Mouse (Mus musculus): Measurements from ENCODE around the gene Cd2bp2. TPM values are rescaled to one million over a fixed set of nuclear protein-coding genes. Genes with fewer than 3 reads are reported as not detected.

Cd2bp2 gene
- total and polyA plus RNA-seq, 3 experiments = 56.7 to 64.8 TPM; not detected in 1

- TF ChIP-seq ZKSCAN1 (IDR thresholded peaks at IDR 0.05; ENCODE audit: low read depth, low read length) (no peak), RAD21 (IDR thresholded peaks at IDR 0.05; ENCODE audit: low read depth, low read length) (peak; percentile 74), CHD2 (IDR thresholded peaks at IDR 0.05; ENCODE audit: low read length) (no peak)
These were observed 10.2 kb downstream of the Cd2bp2 start (continued) for GRCm38 (mm10) chr7:127185601-127186000.

DNA sequence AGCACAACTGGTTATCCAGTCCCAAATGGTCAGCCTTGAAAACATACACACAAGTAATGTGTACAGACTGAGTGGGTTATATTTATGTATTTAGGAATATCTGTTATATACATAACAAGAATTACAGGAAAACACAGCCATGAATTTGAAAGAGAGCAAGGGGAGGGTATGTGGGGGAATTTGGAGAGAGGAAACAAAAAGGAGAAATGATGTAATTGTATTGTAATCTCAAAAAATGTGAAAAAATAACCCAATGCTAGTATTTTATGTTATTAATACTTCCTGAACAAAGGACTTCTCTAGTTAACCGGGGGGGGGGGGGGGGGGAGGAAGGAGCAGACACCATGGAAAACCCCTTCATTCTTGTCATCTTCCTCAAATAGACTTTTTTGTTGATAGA, 11.1 kb downstream of the Cd2bp2 start:
- peak; percentile 61 for DNase-seq (ENCODE audit: low read depth, low spot score)
- H3K36me3 ChIP-seq (ENCODE audit: control insufficient read depth in 1 of 2, insufficient read depth in 2 of 2, low read length in 2 of 2) = peaks cover 0 to 50% of the 10 kb centered on the region in 2 experiments; a peak in 2 of 4 replicates
- no peaks in the 10 kb centered on the region for H3K9me3 ChIP-seq (replicated peaks; ENCODE audit: insufficient read depth, low read length)
- peak overlapping the region; percentile 60 for H3K9ac ChIP-seq (ENCODE audit: control insufficient read depth, low read depth, low read length, poor library complexity, severe bottlenecking)
- peak overlapping the region; percentile 28 to 29 for H3K4me3 ChIP-seq (ENCODE audit: control insufficient read depth in 1 of 2, insufficient read depth in 1 of 2, low read depth in 2 of 2, low read length in 2 of 2)
- H3K27ac ChIP-seq (ENCODE audit: control insufficient read depth, low read depth, low read length) = peak overlapping the region; percentile 92
- H3K79me2 ChIP-seq (ENCODE audit: control insufficient read depth, insufficient read depth, low read length, poor library complexity) = no peaks in the 10 kb centered on the region; the same call in 1 of the 2 replicates
- peaks cover 36 to 45% of the 10 kb centered on the region in 2 experiments for H3K4me1 ChIP-seq (ENCODE audit: control insufficient read depth in 1 of 2, insufficient read depth in 2 of 2, low read length in 2 of 2)
- no peaks in the 10 kb centered on the region for H3K27me3 ChIP-seq (ENCODE audit: control insufficient read depth in 1 of 2, insufficient read depth in 2 of 2, low read length in 2 of 2)
- peak in 1 of 2 experiments; percentile 62; a peak in 2 of 4 replicates for TF ChIP-seq EP300 (IDR thresholded peaks at IDR 0.05; ENCODE audit: low read depth in 1 of 2, low read length in 2 of 2)
- no peak for TF ChIP-seq MXI1 (IDR thresholded peaks at IDR 0.05; ENCODE audit: low read depth, low read length)
- no peak for TF ChIP-seq MYB (IDR thresholded peaks at IDR 0.05; ENCODE audit: low read depth, low read length)
- 0 out of 2 replicates have a peak, but pooled peaks have one; percentile 6 for TF ChIP-seq SIN3A (IDR thresholded peaks at IDR 0.05; ENCODE audit: low read length)
- 0 out of 2 replicates have a peak, but pooled peaks have one; percentile 12 for TF ChIP-seq TCF12 (IDR thresholded peaks at IDR 0.05; ENCODE audit: low read depth, low read length)
- no peak for TF ChIP-seq POLR2AphosphoS5 (IDR thresholded peaks at IDR 0.05; ENCODE audit: borderline replicate concordance, low read depth, low read length)
- TF ChIP-seq ZNF384 (IDR thresholded peaks at IDR 0.05; ENCODE audit: low read depth, low read length) = peak; percentile 65
- no peak for TF ChIP-seq POLR2AphosphoS2 (IDR thresholded peaks at IDR 0.05; ENCODE audit: low read length)
- TF ChIP-seq KAT2A (conservative IDR thresholded peaks at IDR 0.05; ENCODE audit: low read depth, low read length) = 0 out of 2 replicates have a peak, but pooled peaks have one; percentile 20
- 0 out of 2 replicates have a peak, but pooled peaks have one; percentile 46 for TF ChIP-seq ELF1 (IDR thresholded peaks at IDR 0.05; ENCODE audit: low read depth, low read length)
- peak; percentile 33; the same call in 1 of the 2 replicates for TF ChIP-seq MEF2A (IDR thresholded peaks at IDR 0.05; ENCODE audit: extremely low read depth, insufficient replicate concordance, low read depth, low read length, poor library complexity, severe bottlenecking)
- no peak for TF ChIP-seq E2F4 (IDR thresholded peaks at IDR 0.05; ENCODE audit: borderline replicate concordance, low read depth, low read length)
- TF ChIP-seq ETS1 (IDR thresholded peaks at IDR 0.05; ENCODE audit: low read depth, low read length) = peak; percentile 80

- peak; percentile 92 for DNase-seq (ENCODE audit: low read depth, low spot score)
- Histone ChIP-seq H3K9me3 (replicated peaks; ENCODE audit: insufficient read depth, low read length) (no peaks in the 10 kb centered on the region), H3K4me1 (ENCODE audit: control insufficient read depth in 1 of 2, insufficient read depth in 2 of 2, low read length in 2 of 2) (peaks cover 36 to 45% of the 10 kb centered on the region in 2 experiments), H3K36me3 (ENCODE audit: control insufficient read depth in 1 of 2, insufficient read depth in 2 of 2, low read length in 2 of 2) (peaks cover 0 to 50% of the 10 kb centered on the region in 2 experiments; a peak in 2 of 4 replicates), H3K27ac (ENCODE audit: control insufficient read depth, low read depth, low read length) (peak overlapping the region; percentile 92), H3K9ac (ENCODE audit: control insufficient read depth, low read depth, low read length, poor library complexity, severe bottlenecking) (peak overlapping the region; percentile 60), H3K4me3 (ENCODE audit: control insufficient read depth in 1 of 2, insufficient read depth in 1 of 2, low read depth in 2 of 2, low read length in 2 of 2) (peak overlapping the region; percentile 28 to 29), H3K79me2 (ENCODE audit: control insufficient read depth, insufficient read depth, low read length, poor library complexity) (no peaks in the 10 kb centered on the region; the same call in 1 of the 2 replicates), H3K27me3 (ENCODE audit: control insufficient read depth in 1 of 2, insufficient read depth in 2 of 2, low read length in 2 of 2) (no peaks in the 10 kb centered on the region)
- TF ChIP-seq RAD21 (IDR thresholded peaks at IDR 0.05; ENCODE audit: low read depth, low read length) = peak; percentile 36
- no peak for TF ChIP-seq ZKSCAN1 (IDR thresholded peaks at IDR 0.05; ENCODE audit: low read depth, low read length)
- peak; percentile 67 for TF ChIP-seq SMC3 (IDR thresholded peaks at IDR 0.05; ENCODE audit: low read depth, low read length)
- 0 out of 2 replicates have a peak, but pooled peaks have one; percentile 29 for TF ChIP-seq HCFC1 (IDR thresholded peaks at IDR 0.05; ENCODE audit: low read depth, low read length)
- TF ChIP-seq TCF12 (IDR thresholded peaks at IDR 0.05; ENCODE audit: low read depth, low read length) = peak; percentile 41
- no peak; the same call in 1 of the 2 replicates for TF ChIP-seq SIN3A (IDR thresholded peaks at IDR 0.05; ENCODE audit: low read length)
- TF ChIP-seq MXI1 (IDR thresholded peaks at IDR 0.05; ENCODE audit: low read depth, low read length) = peak; percentile 28; the same call in 1 of the 2 replicates
- no peak for TF ChIP-seq UBTF (IDR thresholded peaks at IDR 0.05; ENCODE audit: borderline replicate concordance, insufficient read depth, low read depth, low read length)
- no peak for TF ChIP-seq ZMIZ1 (IDR thresholded peaks at IDR 0.05; ENCODE audit: low read depth, low read length)
- no peak for TF ChIP-seq MEF2A (IDR thresholded peaks at IDR 0.05; ENCODE audit: extremely low read depth, insufficient replicate concordance, low read depth, low read length, poor library complexity, severe bottlenecking)
- TF ChIP-seq POLR2A (IDR thresholded peaks at IDR 0.05; ENCODE audit: control insufficient read depth in 1 of 2, insufficient read depth in 1 of 2, low read depth in 1 of 2, low read length in 2 of 2, poor library complexity in 1 of 2) = peak in 1 of 2 experiments; percentile 27; a peak in 1 of 4 replicates
- TF ChIP-seq CTCF (IDR thresholded peaks at IDR 0.05 in 2 of 3, conservative IDR thresholded peaks at IDR 0.05 in 1 of 3; ENCODE audit: control insufficient read depth in 1 of 3, insufficient read depth in 1 of 3, low read depth in 2 of 3, low read length in 3 of 3, poor library complexity in 1 of 3, severe bottlenecking in 1 of 3) = peak; percentile 63 to 79 (median 76)
- peak; percentile 76 for TF ChIP-seq ETS1 (IDR thresholded peaks at IDR 0.05; ENCODE audit: low read depth, low read length)
- TF ChIP-seq BHLHE40 (IDR thresholded peaks at IDR 0.05; ENCODE audit: borderline replicate concordance, low read depth, low read length) = peak; percentile 26; the same call in 1 of the 2 replicates
- TF ChIP-seq MYB (IDR thresholded peaks at IDR 0.05; ENCODE audit: low read depth, low read length) = no peak
- TF ChIP-seq CHD1 (IDR thresholded peaks at IDR 0.05; ENCODE audit: low read depth, low read length) = 0 out of 2 replicates have a peak, but pooled peaks have one; percentile 66
- TF ChIP-seq ZC3H11A (IDR thresholded peaks at IDR 0.05; ENCODE audit: low read depth, low read length) = peak; percentile 45
- peak; percentile 39; the same call in 1 of the 2 replicates for TF ChIP-seq ELF1 (IDR thresholded peaks at IDR 0.05; ENCODE audit: low read depth, low read length)
- no peak for TF ChIP-seq E2F4 (IDR thresholded peaks at IDR 0.05; ENCODE audit: borderline replicate concordance, low read depth, low read length)
- TF ChIP-seq KAT2A (conservative IDR thresholded peaks at IDR 0.05; ENCODE audit: low read depth, low read length) = peak; percentile 40; the same call in 1 of the 2 replicates
These were observed 12.0 kb downstream of the Cd2bp2 start for GRCm38 (mm10) chr7:127183828-127184227.

Data from MEL (cell line).